Mouse (Mus musculus) liver, embryonic 14.5 days (tissue): ENCODE data around the gene Foxl1.

Experiments
- CTCF ChIP-seq: IDR thresholded peaks from 2 replicates; pipeline ENCODE4 v1.5.1; 2016; ENCODE audit warnings: antibody characterized with exemption, low read depth, control low read depth
- EP300 ChIP-seq: IDR thresholded peaks from 2 replicates; pipeline ENCODE4 v1.6.1; 2016; ENCODE audit warnings: antibody characterized with exemption, low read depth

GRCm38 (mm10) chr8:121084210-121084951 lies 43.4 kb upstream of the Foxl1 start, which contains the start of gene Foxf1:
- TF ChIP-seq CTCF: no peak
- TF ChIP-seq EP300: no peak
